Mouse (Mus musculus) gonadal fat pad, adult 2 months (tissue): Measurements from ENCODE around the gene Fzr1. TPM values are rescaled to one million over a fixed set of nuclear protein-coding genes. Genes with fewer than 3 reads are reported as not detected.

Experiments
- DNase-seq: peaks from one replicate; pipeline ENCODE4 v3.0.0-alpha.2; 2012; ENCODE audit warnings: low read depth
- polyA plus RNA-seq: library from polyadenylated mRNA; depleted of rRNA; stranded (reverse); fragments of >200 nt; gene quantifications from 2 replicates; pipeline ENCODE4 v1.2.3, GENCODE M21; 2012; rRNA removed

Fzr1 gene
- 48.7 and 59.7 TPM in 2 replicates for polyA plus RNA-seq

- no peak for DNase-seq
Observed at GRCm38 (mm10) chr10:81377793-81378552, at the start of gene Fzr1. Gene Fzr1, minus strand, starts transcription at chr10:81378516.

GRCm38 (mm10) chr10:81427804-81428506 is 49.6 kb upstream of the Fzr1 start:
- no peak for DNase-seq

GRCm38 (mm10) chr10:81427327-81427726 is 49.0 kb upstream of the Fzr1 start:
- no peak for DNase-seq

- no peak for DNase-seq
Observed at GRCm38 (mm10) chr10:81426897-81427296, 48.6 kb upstream of the Fzr1 start.

GRCm38 (mm10) chr10:81426081-81426671 is 47.9 kb upstream of the Fzr1 start:
- DNase-seq = no peak

GRCm38 (mm10) chr10:81425236-81425850 is 47.0 kb upstream of the Fzr1 start:
- no peak for DNase-seq

GRCm38 (mm10) chr10:81424246-81425051 is 46.1 kb upstream of the Fzr1 start:
- no peak for DNase-seq

- DNase-seq = no peak
Observed at GRCm38 (mm10) chr10:81423476-81424245, 45.3 kb upstream of the Fzr1 start.

GRCm38 (mm10) chr10:81422661-81423217 is 44.4 kb upstream of the Fzr1 start:
- DNase-seq = no peak

GRCm38 (mm10) chr10:81422191-81422590 is 43.9 kb upstream of the Fzr1 start:
- no peak for DNase-seq

GRCm38 (mm10) chr10:81421797-81422100 is 43.4 kb upstream of the Fzr1 start:
- DNase-seq = no peak

GRCm38 (mm10) chr10:81421041-81421796 is 42.9 kb upstream of the Fzr1 start:
- no peak for DNase-seq

- DNase-seq = no peak
Observed at GRCm38 (mm10) chr10:81420191-81420767, 42.0 kb upstream of the Fzr1 start.

GRCm38 (mm10) chr10:81419111-81419928 is 41.0 kb upstream of the Fzr1 start:
- no peak for DNase-seq

GRCm38 (mm10) chr10:81418216-81419070 is 40.1 kb upstream of the Fzr1 start:
- no peak for DNase-seq

GRCm38 (mm10) chr10:81417227-81418215 is 39.2 kb upstream of the Fzr1 start:
- DNase-seq = no peak
